Mouse (Mus musculus) hindbrain, embryonic 10.5 days (tissue): Measurements from ENCODE around the gene Evi5l. TPM values are rescaled to one million over a fixed set of nuclear protein-coding genes. Genes with fewer than 3 reads are reported as not detected.

ENCODE experiments used
- DNase-seq: peaks from one replicate; pipeline ENCODE4 v3.0.0-alpha.2; 2017; ENCODE audit warnings: low spot score
- H3K27ac ChIP-seq: fragments of 300-500 bp; sonication (generic); 2 replicates; pipeline ENCODE4 v1.5.1; 2016; ENCODE audit warnings: mild to moderate bottlenecking, moderate library complexity
- H3K27me3 ChIP-seq: fragments of 300-500 bp; sonication (generic); 2 replicates; pipeline ENCODE4 v1.6.1; 2016; ENCODE audit warnings: mild to moderate bottlenecking; ENCODE audit not compliant: poor library complexity, insufficient read depth, severe bottlenecking
- H3K36me3 ChIP-seq: fragments of 300-500 bp; sonication (generic); 2 replicates; pipeline ENCODE4 v1.6.1; 2016; ENCODE audit warnings: mild to moderate bottlenecking, moderate library complexity
- H3K4me1 ChIP-seq: fragments of 300-500 bp; sonication (generic); replicated peaks from 2 replicates; pipeline ENCODE4 v1.6.1; 2016; ENCODE audit warnings: mild to moderate bottlenecking
- H3K4me3 ChIP-seq: fragments of 300-500 bp; sonication (generic); 2 replicates; pipeline ENCODE4 v1.5.1; 2016; ENCODE audit warnings: mild to moderate bottlenecking, moderate library complexity
- H3K9me3 ChIP-seq: fragments of 300-500 bp; sonication (generic); 2 replicates; pipeline ENCODE4 v1.6.1; 2016; ENCODE audit warnings: mild to moderate bottlenecking, moderate library complexity
- WGBS: fragments of 180-500 bp; shearing (Covaris S2); methylation state at CpG from one replicate; pipeline ENCODE4 v1.1.7; 2016; 5-methylcytosine and 5-hydroxymethylcytosine counted together
- polyA plus RNA-seq: library from polyadenylated mRNA; unstranded; fragments of >200 nt; fragmentation: Nextera tagmentation; extraction: Ambion mirVana; gene quantifications from 2 replicates; pipeline ENCODE4 v1.2.1, GENCODE M21; 2016

Gene Evi5l
- polyA plus RNA-seq, 1 experiment from 2014 or later: 43.7 TPM

DNA sequence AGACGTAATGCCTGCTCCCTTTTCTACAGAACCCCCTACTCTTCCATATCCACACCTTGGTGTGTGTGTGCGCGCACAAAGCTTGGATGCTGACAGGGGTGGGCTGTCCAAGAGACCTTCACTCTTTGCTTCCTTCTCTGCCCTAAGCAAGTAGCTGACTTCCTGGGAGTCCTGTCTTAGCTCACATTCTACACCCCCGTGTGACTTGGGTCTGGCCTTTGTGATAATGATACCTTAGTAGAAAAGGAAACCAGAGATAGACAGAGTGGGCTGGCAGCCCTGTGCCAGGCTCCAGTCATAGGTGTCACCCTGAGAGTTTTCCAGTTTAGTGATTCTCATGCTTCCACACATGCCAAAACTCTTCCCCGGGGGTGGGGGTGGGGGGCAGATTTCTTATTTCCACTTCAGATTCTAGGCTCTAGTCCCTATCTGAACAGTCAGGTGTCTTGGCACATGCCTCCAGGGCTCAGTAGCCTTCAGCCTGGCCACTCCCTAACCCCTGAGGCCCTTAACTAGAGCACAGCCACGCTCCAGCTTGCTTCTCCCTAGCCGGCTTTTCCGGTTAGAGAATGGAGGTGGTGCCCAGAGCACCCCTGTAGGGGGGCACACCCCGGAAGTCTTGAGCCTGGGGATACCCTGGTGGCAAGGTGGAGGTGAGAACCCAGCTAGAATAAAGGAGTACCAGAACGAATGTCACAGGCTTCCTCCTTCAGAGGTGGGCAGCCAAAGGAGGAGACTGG lies 64.4 kb downstream of the Evi5l start:
- Histone ChIP-seq H3K4me3 (no peak overlapping the region), H3K27ac (no peak overlapping the region), H3K36me3 (no peaks in the 10 kb centered on the region), H3K27me3 (peaks cover 62% of the 10 kb centered on the region), H3K4me1 (peaks cover 7% of the 10 kb centered on the region), H3K9me3 (no peaks in the 10 kb centered on the region)
- no peak for DNase-seq
- WGBS: 66% methylated on average over 10 of the region's 10 CpGs

DNA sequence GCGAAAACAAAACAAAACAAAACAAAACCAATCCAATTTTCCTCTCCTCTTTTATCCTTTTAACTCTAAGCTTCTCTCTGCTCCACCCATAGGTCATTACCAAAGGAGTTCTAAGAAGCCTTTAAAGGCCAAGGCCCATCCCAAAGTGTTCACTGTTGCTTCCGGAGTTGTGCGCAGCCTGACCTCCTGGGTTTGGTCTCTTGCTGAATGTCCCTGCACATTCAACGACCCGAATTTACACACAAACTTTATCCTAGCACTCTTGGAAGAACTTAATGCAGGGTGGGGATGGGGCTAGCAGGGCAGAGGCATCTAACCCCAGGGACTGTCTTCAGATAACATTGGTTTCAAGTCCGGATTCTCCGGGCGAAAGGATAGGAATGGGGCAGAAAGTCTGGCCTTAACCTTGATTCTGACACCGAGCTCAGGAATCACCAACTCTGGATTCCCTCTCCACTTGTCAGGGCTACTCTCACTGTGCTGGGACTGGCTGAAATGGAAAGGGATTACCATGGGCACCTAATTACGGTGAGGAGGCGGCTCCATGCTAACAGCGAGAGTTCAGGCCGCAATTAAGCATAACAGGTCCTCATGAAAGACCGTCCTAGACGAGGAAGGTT lies 71.6 kb downstream of the Evi5l start:
- Histone ChIP-seq H3K27ac (peak overlapping the region; percentile 98), H3K4me1 (peaks cover 24% of the 10 kb centered on the region), H3K36me3 (peaks cover 27% of the 10 kb centered on the region), H3K27me3 (peaks cover 21% of the 10 kb centered on the region), H3K4me3 (peak overlapping the region; percentile 84), H3K9me3 (no peaks in the 10 kb centered on the region)
- 24% methylated on average over 15 of the region's 15 CpGs for WGBS
- DNase-seq: no peak

GRCm38 (mm10) chr8:4238434-4239192 lies 72.2 kb downstream of the Evi5l start, which contains the start of the genes Map2k7 and Gm49320:
TSS of gene Map2k7 (plus strand) at chr8:4238740.
TSS of gene Gm49320 (plus strand) at chr8:4238865.
- peaks cover 24% of the 10 kb centered on the region for H3K4me1 ChIP-seq
- peaks cover 21% of the 10 kb centered on the region for H3K27me3 ChIP-seq
- DNase-seq: peak; percentile 100
- peaks cover 34% of the 10 kb centered on the region for H3K36me3 ChIP-seq
- H3K9me3 ChIP-seq: no peaks in the 10 kb centered on the region
- under 1% methylated on average over 71 of the region's 71 CpGs for WGBS
- H3K27ac ChIP-seq: peak within 1 kb of the TSS; percentile 98
- H3K4me3 ChIP-seq: peak within 1 kb of the TSS; percentile 84

GRCm38 (mm10) chr8:4239193-4239890 lies 73.0 kb downstream of the Evi5l start:
- Histone ChIP-seq H3K36me3 (peaks cover 41% of the 10 kb centered on the region), H3K9me3 (no peaks in the 10 kb centered on the region), H3K27me3 (peaks cover 18% of the 10 kb centered on the region), H3K27ac (peak overlapping the region; percentile 98), H3K4me1 (peaks cover 24% of the 10 kb centered on the region), H3K4me3 (peak overlapping the region; percentile 84)
- no peak for DNase-seq
- WGBS: 16% methylated on average over 19 of the region's 19 CpGs

- Histone ChIP-seq H3K4me1 (peaks cover 29% of the 10 kb centered on the region), H3K9me3 (no peaks in the 10 kb centered on the region), H3K4me3 (no peak overlapping the region), H3K27ac (no peak overlapping the region), H3K36me3 (peaks cover 96% of the 10 kb centered on the region), H3K27me3 (peaks cover 27% of the 10 kb centered on the region)
- 96% methylated on average over 5 of the region's 5 CpGs for WGBS
- DNase-seq: no peak
These were observed 78.7 kb downstream of the Evi5l start for GRCm38 (mm10) chr8:4245061-4245460.

DNA sequence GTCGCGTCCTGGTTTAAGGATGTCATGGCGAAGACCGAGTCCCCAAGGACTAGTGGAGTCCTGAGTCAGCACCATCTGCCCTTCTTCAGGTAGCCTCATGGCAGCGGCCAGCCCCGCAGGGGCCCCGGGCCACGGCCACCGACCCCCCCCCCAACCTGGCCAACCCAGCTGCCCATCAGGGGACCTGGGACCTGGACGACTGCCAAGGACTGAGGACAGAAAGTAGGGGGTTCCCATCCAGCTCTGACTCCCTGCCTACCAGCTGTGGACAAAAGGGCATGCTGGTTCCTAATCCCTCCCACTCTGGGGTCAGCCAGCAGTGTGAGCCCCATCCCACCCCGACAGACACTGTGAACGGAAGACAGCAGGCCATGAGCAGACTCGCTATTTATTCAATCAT lies 79.4 kb downstream of the Evi5l start:
- H3K36me3 ChIP-seq: peaks cover 92% of the 10 kb centered on the region
- no peak overlapping the region for H3K27ac ChIP-seq
- peaks cover 31% of the 10 kb centered on the region for H3K27me3 ChIP-seq
- DNase-seq: no peak
- peaks cover 30% of the 10 kb centered on the region for H3K4me1 ChIP-seq
- H3K4me3 ChIP-seq: no peak overlapping the region
- WGBS: 91% methylated on average over 13 of the region's 13 CpGs
- no peaks in the 10 kb centered on the region for H3K9me3 ChIP-seq

- 92% methylated on average over 8 of the region's 8 CpGs for WGBS
- Histone ChIP-seq H3K9me3 (no peaks in the 10 kb centered on the region), H3K27me3 (peaks cover 31% of the 10 kb centered on the region), H3K4me3 (no peak overlapping the region), H3K27ac (no peak overlapping the region), H3K4me1 (peaks cover 29% of the 10 kb centered on the region), H3K36me3 (peaks cover 78% of the 10 kb centered on the region)
- DNase-seq: no peak
These were observed 80.9 kb downstream of the Evi5l start for GRCm38 (mm10) chr8:4247241-4247640.

DNA sequence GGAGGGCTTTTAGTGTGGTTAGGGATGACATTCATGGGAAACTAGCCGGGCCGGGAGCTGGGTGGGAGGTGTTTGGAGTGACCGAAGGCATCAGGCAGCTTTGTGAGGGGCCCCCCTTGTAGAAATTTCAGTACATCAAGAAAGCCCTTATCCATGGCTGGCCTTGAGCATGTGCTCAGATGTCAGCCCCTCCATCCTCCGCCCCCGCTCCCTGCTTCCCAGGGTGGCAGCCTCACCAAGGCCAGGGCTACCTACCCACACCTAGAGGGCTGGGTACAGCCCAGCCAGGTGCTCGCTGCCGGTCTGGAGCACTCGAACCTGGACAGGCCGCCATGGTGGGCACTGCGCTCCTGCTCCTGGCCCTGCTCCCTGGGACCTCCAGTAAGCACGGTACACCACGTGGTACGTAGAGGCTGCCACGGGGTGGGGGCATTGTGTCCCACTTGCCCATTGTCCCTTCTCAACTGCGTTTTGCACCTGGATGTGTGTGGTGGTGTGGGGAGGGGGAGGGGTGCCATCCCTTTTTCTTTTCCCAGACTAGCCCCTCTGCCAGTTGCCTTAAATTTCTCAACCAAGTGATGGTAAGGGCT lies 81.7 kb downstream of the Evi5l start, which contains the start of gene Tgfbr3l:
TSS of gene Tgfbr3l (plus strand) at position 264 of the 590 bp plus-strand sequence.
- peaks cover 70% of the 10 kb centered on the region for H3K36me3 ChIP-seq
- H3K27me3 ChIP-seq: peaks cover 31% of the 10 kb centered on the region
- peaks cover 34% of the 10 kb centered on the region for H3K4me1 ChIP-seq
- no peak within 1 kb of the TSS for H3K4me3 ChIP-seq
- WGBS: 80% methylated on average over 15 of the region's 15 CpGs
- H3K27ac ChIP-seq: no peak within 1 kb of the TSS
- DNase-seq: no peak
- no peaks in the 10 kb centered on the region for H3K9me3 ChIP-seq

GRCm38 (mm10) chr8:4249213-4249612 lies 82.8 kb downstream of the Evi5l start:
- peak overlapping the region; percentile 6; the same call in 1 of the 2 replicates for H3K4me3 ChIP-seq
- DNase-seq: peak; percentile 52
- peaks cover 59% of the 10 kb centered on the region for H3K36me3 ChIP-seq
- H3K4me1 ChIP-seq: peaks cover 43% of the 10 kb centered on the region
- H3K9me3 ChIP-seq: no peaks in the 10 kb centered on the region
- H3K27ac ChIP-seq: 0 out of 2 replicates have a peak overlapping the region, but pooled peaks have one; percentile 50
- 13% methylated on average over 29 of the region's 29 CpGs for WGBS
- H3K27me3 ChIP-seq: peaks cover 31% of the 10 kb centered on the region

GRCm38 (mm10) chr8:4250306-4250970 lies 84.1 kb downstream of the Evi5l start:
- H3K4me1 ChIP-seq: peaks cover 45% of the 10 kb centered on the region
- 0 out of 2 replicates have a peak overlapping the region, but pooled peaks have one; percentile 5 for H3K27ac ChIP-seq
- H3K9me3 ChIP-seq: no peaks in the 10 kb centered on the region
- 30% methylated on average over 26 of the region's 26 CpGs for WGBS
- H3K4me3 ChIP-seq: peak overlapping the region; percentile 9; the same call in 1 of the 2 replicates
- peaks cover 31% of the 10 kb centered on the region for H3K27me3 ChIP-seq
- DNase-seq: peak; percentile 81
- H3K36me3 ChIP-seq: peaks cover 59% of the 10 kb centered on the region

DNA sequence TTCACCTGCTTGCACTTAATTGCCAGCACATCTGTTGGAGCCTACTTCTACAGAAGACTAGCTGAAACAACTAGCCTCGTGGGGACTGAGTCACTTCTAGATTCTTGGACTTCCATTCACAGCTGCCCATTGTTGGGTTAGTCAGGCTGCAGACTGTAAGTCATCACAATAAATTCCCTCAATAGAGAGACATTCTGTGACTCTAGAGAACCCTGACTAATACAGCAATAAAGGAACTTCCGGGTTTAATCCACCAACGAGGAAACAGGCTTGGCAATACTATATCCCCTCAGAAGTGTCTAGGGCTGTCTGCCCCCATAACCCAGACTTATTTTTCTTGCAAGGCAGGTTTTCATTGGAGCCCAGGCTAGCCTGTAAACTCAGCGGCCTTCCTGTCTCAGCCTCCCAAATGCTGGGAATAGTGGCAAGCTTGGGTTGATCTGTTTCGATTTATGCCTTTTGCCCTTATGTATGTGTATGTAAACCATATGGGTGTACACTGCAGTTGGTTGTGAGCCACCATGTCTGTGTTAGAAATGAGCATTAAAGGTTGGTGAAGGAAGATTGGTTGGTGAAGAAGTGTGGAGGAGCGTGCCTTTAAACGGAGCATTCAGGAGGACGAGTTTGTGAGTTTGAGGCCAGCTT lies 85.9 kb downstream of the Evi5l start:
- no peak for DNase-seq
- Histone ChIP-seq H3K27me3 (peaks cover 31% of the 10 kb centered on the region), H3K4me1 (peaks cover 53% of the 10 kb centered on the region), H3K4me3 (peak overlapping the region; percentile 92), H3K9me3 (no peaks in the 10 kb centered on the region), H3K27ac (peak overlapping the region; percentile 95), H3K36me3 (peaks cover 59% of the 10 kb centered on the region)
- WGBS: 51% methylated on average over 8 of the region's 8 CpGs
